Mouse (Mus musculus): ENCODE data around the gene Arhgdib. TPM values are rescaled to one million over a fixed set of nuclear protein-coding genes. Genes with fewer than 3 reads are reported as not detected.
"Not testable (repeated sequence)": the region's sequence is repeated elsewhere in the genome, so short reads cannot be mapped to it uniquely, and the experiment has no call there.

The Arhgdib gene
- polyA plus RNA-seq, 2 experiments, result 104 to 149 TPM

GRCm38 (mm10) chr6:136887854-136888253, 53.8 kb downstream of the Arhgdib start:
- DNase-seq (ENCODE audit: low spot score) (no peak), ATAC-seq (ENCODE audit: low FRiP score, low read depth) (no peak)
- no peak for TF ChIP-seq POLR2A (IDR thresholded peaks at IDR 0.05; ENCODE audit: borderline replicate concordance, extremely low read depth, insufficient read depth, insufficient read length)
- Histone ChIP-seq H3K4me3 (replicated peaks; ENCODE audit: low read length) (no peak overlapping the region), H3K36me3 (ENCODE audit: control insufficient read depth, insufficient read depth, low read length) (no peaks in the 10 kb centered on the region), H3K4me2 (replicated peaks; ENCODE audit: low read depth, low read length, severe bottlenecking) (no peak overlapping the region), H3K27me3 (ENCODE audit: control insufficient read depth, insufficient read depth, low read length) (no peaks in the 10 kb centered on the region), H3K27ac (replicated peaks; ENCODE audit: low read depth, low read length) (no peak overlapping the region), H3K9me3 (ENCODE audit: control insufficient read depth, low read length) (no peaks in the 10 kb centered on the region), H3K4me1 (ENCODE audit: control insufficient read depth, insufficient read depth, low read length) (no peaks in the 10 kb centered on the region; the same call in 1 of the 2 replicates), H3K9ac (ENCODE audit: low read depth, low read length, severe bottlenecking) (no peak overlapping the region)
- WGBS, result 54% methylated on average over 9 of the region's 9 CpGs

- H3K27ac ChIP-seq (replicated peaks; ENCODE audit: low read depth, low read length); H3K4me2 ChIP-seq (replicated peaks; ENCODE audit: low read depth, low read length, severe bottlenecking); ATAC-seq (ENCODE audit: low FRiP score, low read depth); DNase-seq (ENCODE audit: low spot score); H3K27me3 ChIP-seq (ENCODE audit: control insufficient read depth, insufficient read depth, low read length); H3K4me3 ChIP-seq (replicated peaks; ENCODE audit: low read length); H3K9me3 ChIP-seq (ENCODE audit: control insufficient read depth, low read length); H3K36me3 ChIP-seq (ENCODE audit: control insufficient read depth, insufficient read depth, low read length); H3K9ac ChIP-seq (ENCODE audit: low read depth, low read length, severe bottlenecking); H3K4me1 ChIP-seq (ENCODE audit: control insufficient read depth, insufficient read depth, low read length): not testable (repeated sequence)
- 36% methylated on average over 1 of the region's 1 CpGs for WGBS
These were observed 56.9 kb downstream of the Arhgdib start for GRCm38 (mm10) chr6:136884766-136885165.

- no peak overlapping the region for H3K4me2 ChIP-seq (replicated peaks; ENCODE audit: low read depth, low read length, severe bottlenecking)
- no peak overlapping the region for H3K9ac ChIP-seq (ENCODE audit: low read depth, low read length, severe bottlenecking)
- TF ChIP-seq POLR2A (IDR thresholded peaks at IDR 0.05; ENCODE audit: borderline replicate concordance, extremely low read depth, insufficient read depth, insufficient read length), result no peak
- H3K4me3 ChIP-seq (replicated peaks; ENCODE audit: low read length), result no peak overlapping the region
- 94% methylated on average over 6 of the region's 6 CpGs for WGBS
- peaks cover 5% of the 10 kb centered on the region for H3K4me1 ChIP-seq (ENCODE audit: control insufficient read depth, insufficient read depth, low read length)
- DNase-seq (ENCODE audit: low spot score), result no peak
- no peaks in the 10 kb centered on the region for H3K27me3 ChIP-seq (ENCODE audit: control insufficient read depth, insufficient read depth, low read length)
- no peaks in the 10 kb centered on the region for H3K9me3 ChIP-seq (ENCODE audit: control insufficient read depth, low read length)
- H3K36me3 ChIP-seq (ENCODE audit: control insufficient read depth, insufficient read depth, low read length), result no peaks in the 10 kb centered on the region
- no peak overlapping the region for H3K27ac ChIP-seq (replicated peaks; ENCODE audit: low read depth, low read length)
- no peak for ATAC-seq (ENCODE audit: low FRiP score, low read depth)
These were observed 57.7 kb downstream of the Arhgdib start for GRCm38 (mm10) chr6:136883961-136884360.

- H3K4me1 ChIP-seq (ENCODE audit: control insufficient read depth, insufficient read depth, low read length), result peaks cover 5% of the 10 kb centered on the region
- 88% methylated on average over 3 of the region's 3 CpGs for WGBS
- TF ChIP-seq POLR2A (IDR thresholded peaks at IDR 0.05; ENCODE audit: borderline replicate concordance, extremely low read depth, insufficient read depth, insufficient read length), result no peak
- H3K36me3 ChIP-seq (ENCODE audit: control insufficient read depth, insufficient read depth, low read length), result no peaks in the 10 kb centered on the region
- no peaks in the 10 kb centered on the region for H3K9me3 ChIP-seq (ENCODE audit: control insufficient read depth, low read length)
- ATAC-seq (ENCODE audit: low FRiP score, low read depth) (peak; percentile 26; the same call in 1 of the 2 replicates), DNase-seq (ENCODE audit: low spot score) (no peak)
- H3K9ac ChIP-seq (ENCODE audit: low read depth, low read length, severe bottlenecking), result no peak overlapping the region
- H3K4me3 ChIP-seq (replicated peaks; ENCODE audit: low read length), result no peak overlapping the region
- H3K4me2 ChIP-seq (replicated peaks; ENCODE audit: low read depth, low read length, severe bottlenecking), result no peak overlapping the region
- H3K27me3 ChIP-seq (ENCODE audit: control insufficient read depth, insufficient read depth, low read length), result no peaks in the 10 kb centered on the region
- no peak overlapping the region for H3K27ac ChIP-seq (replicated peaks; ENCODE audit: low read depth, low read length)
These were observed 58.2 kb downstream of the Arhgdib start for GRCm38 (mm10) chr6:136883431-136883915.

- TF ChIP-seq POLR2A (IDR thresholded peaks at IDR 0.05; ENCODE audit: borderline replicate concordance, extremely low read depth, insufficient read depth, insufficient read length), result no peak
- H3K4me2 ChIP-seq (replicated peaks; ENCODE audit: low read depth, low read length, severe bottlenecking), result no peak overlapping the region
- no peak for DNase-seq (ENCODE audit: low spot score)
- no peak overlapping the region for H3K27ac ChIP-seq (replicated peaks; ENCODE audit: low read depth, low read length)
- H3K27me3 ChIP-seq (ENCODE audit: control insufficient read depth, insufficient read depth, low read length), result no peaks in the 10 kb centered on the region
- WGBS, result 42% methylated on average over 8 of the region's 8 CpGs
- H3K36me3 ChIP-seq (ENCODE audit: control insufficient read depth, insufficient read depth, low read length), result no peaks in the 10 kb centered on the region
- no peaks in the 10 kb centered on the region for H3K9me3 ChIP-seq (ENCODE audit: control insufficient read depth, low read length)
- peaks cover 5% of the 10 kb centered on the region for H3K4me1 ChIP-seq (ENCODE audit: control insufficient read depth, insufficient read depth, low read length)
- no peak overlapping the region for H3K9ac ChIP-seq (ENCODE audit: low read depth, low read length, severe bottlenecking)
- no peak overlapping the region for H3K4me3 ChIP-seq (replicated peaks; ENCODE audit: low read length)
- ATAC-seq (ENCODE audit: low FRiP score, low read depth), result no peak
These were observed 60.0 kb downstream of the Arhgdib start for GRCm38 (mm10) chr6:136881678-136882077.

GRCm38 (mm10) chr6:136875670-136876069, 66.0 kb downstream of the Arhgdib start, which contains the start of gene Mgp:
TSS of gene Mgp (minus strand) at chr6:136875823.
- H3K9ac ChIP-seq (ENCODE audit: low read depth, low read length, severe bottlenecking), result peak within 1 kb of the TSS; percentile 46
- ATAC-seq (ENCODE audit: low FRiP score, low read depth) (peak; percentile 85), DNase-seq (ENCODE audit: low spot score) (peak; percentile 82)
- peak within 1 kb of the TSS; percentile 45 for H3K4me2 ChIP-seq (replicated peaks; ENCODE audit: low read depth, low read length, severe bottlenecking)
- peak; percentile 68; the same call in 1 of the 2 replicates for TF ChIP-seq POLR2A (IDR thresholded peaks at IDR 0.05; ENCODE audit: borderline replicate concordance, extremely low read depth, insufficient read depth, insufficient read length)
- H3K36me3 ChIP-seq (ENCODE audit: control insufficient read depth, insufficient read depth, low read length), result 0 out of 2 replicates have a peak, but pooled peaks cover 3% of the 10 kb centered on the region
- peaks cover 25% of the 10 kb centered on the region for H3K4me1 ChIP-seq (ENCODE audit: control insufficient read depth, insufficient read depth, low read length)
- 11% methylated on average over 9 of the region's 9 CpGs for WGBS
- H3K27me3 ChIP-seq (ENCODE audit: control insufficient read depth, insufficient read depth, low read length), result no peaks in the 10 kb centered on the region
- H3K9me3 ChIP-seq (ENCODE audit: control insufficient read depth, low read length), result no peaks in the 10 kb centered on the region
- H3K4me3 ChIP-seq (replicated peaks; ENCODE audit: low read length), result peak within 1 kb of the TSS; percentile 43
- peak within 1 kb of the TSS; percentile 69 for H3K27ac ChIP-seq (replicated peaks; ENCODE audit: low read depth, low read length)

All from limb, embryonic 14.5 days (tissue).